Mouse (Mus musculus): ENCODE results near the gene Col15a1.

DNA sequence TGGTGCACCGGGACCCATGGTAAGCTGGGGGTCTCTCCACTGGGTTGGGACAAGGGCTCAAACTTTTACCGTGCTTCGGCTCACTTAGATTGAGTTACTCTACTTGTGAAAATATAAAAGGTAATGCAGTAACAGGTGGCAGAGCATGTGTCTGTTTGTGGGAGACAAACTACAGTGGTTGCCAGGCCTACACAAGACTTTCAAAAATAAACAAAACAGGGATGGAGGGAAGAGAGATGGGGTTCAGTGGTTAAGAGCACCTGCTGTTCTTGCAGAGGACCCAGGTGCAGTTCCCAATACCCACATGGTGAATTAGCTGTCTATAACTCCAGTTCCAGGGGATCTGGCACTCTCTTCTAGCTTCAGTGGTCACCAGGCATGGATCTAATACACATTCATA lies 81.6 kb downstream of the Col15a1 start:
- TF ChIP-seq POLR2A (IDR thresholded peaks at IDR 0.05; ENCODE audit: low read depth, low read length) (no peak), CTCF (IDR thresholded peaks at IDR 0.05; ENCODE audit: extremely low read depth, insufficient read length, insufficient replicate concordance, low read depth, low read length) (no peak)
